Mouse (Mus musculus): ENCODE results near the gene Prss41. TPM values are rescaled to one million over a fixed set of nuclear protein-coding genes. Genes with fewer than 3 reads are reported as not detected.
"Not testable (repeated sequence)": the region's sequence is repeated elsewhere in the genome, so short reads cannot be mapped to it uniquely, and the experiment has no call there.

Gene Prss41
- polyA plus RNA-seq (2014; fragmentation: Nextera tagmentation; extraction: Ambion mirVana) = 1.0 and 1.4 TPM in 2 replicates

DNA sequence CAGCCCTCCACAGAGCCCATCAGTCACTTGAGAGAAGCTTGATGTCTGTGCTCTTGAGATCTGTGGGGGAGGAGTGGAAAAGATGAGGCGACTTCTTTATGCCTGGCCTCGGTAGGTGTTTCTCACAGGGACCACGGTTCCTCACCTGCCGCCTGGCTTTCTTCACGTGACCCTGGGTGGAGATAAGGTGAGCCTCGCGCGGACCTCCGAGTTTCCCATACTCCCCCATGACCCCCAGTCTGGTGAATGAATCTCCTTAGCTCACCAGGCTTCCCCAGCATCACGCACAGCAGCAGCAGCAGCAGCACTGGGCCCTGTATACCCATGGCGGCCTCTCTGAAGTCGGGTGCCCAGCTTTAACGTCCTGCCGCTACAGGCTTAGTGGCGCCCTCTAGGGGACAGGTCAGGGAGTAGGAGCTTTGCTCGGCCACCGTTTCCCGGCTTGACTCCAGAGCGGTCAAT lies at the start of gene Prss41, which contains the start of gene Prss32:
Prss41 (minus strand) TSS at position 361 of the 462 bp plus-strand sequence.
Prss32 (plus strand) TSS at position 44 of the 462 bp plus-strand sequence.
- no peaks in the 10 kb centered on the region for H3K36me3 ChIP-seq (ENCODE audit: insufficient read depth)
- peak; percentile 53 for DNase-seq
- 15% methylated on average over 19 of the region's 19 CpGs for WGBS
- H3K27ac ChIP-seq (ENCODE audit: low read depth) = no peak within 1 kb of the TSS
- peak; percentile 58 for ATAC-seq (ENCODE audit: insufficient read depth)
- no peak within 1 kb of the TSS for H3K9ac ChIP-seq
- no peaks in the 10 kb centered on the region for H3K9me3 ChIP-seq (ENCODE audit: low read depth, low read length)
- H3K4me1 ChIP-seq (ENCODE audit: insufficient read depth) = no peaks in the 10 kb centered on the region
- H3K27me3 ChIP-seq (ENCODE audit: insufficient read depth, low read length) = 0 out of 2 replicates have a peak, but pooled peaks cover 3% of the 10 kb centered on the region
- TF ChIP-seq CTCF (IDR thresholded peaks at IDR 0.05; ENCODE audit: low read depth) = peak; percentile 64
- peak within 1 kb of the TSS; percentile 48 for H3K4me2 ChIP-seq
- no peak within 1 kb of the TSS for H3K4me3 ChIP-seq (ENCODE audit: low read depth, low read length)

DNA sequence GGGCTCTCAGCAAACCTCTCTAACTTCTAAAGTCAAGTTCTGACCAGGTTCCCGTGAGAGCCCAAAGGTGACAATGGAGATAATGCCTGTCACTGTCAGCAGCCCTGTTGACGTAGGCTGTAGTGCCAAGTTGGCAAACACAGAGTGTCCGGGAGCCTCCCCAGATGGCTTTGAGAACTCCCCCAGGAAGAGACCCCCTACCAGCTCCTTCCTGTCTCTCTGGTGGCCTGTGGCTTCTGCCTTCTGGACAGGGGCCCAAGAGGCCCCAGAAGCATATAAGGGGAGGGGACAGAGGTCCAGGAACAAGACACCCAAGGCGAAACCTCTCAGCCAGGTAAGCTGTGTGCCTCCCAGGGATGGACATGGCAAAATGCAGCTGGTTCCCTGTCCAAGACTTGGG lies 36.6 kb upstream of the Prss41 start, which contains the start of the genes Dcpp1 and Dcpp2:
Dcpp1 (plus strand) TSS at position 301 of the 400 bp plus-strand sequence.
Dcpp2 (plus strand) TSS at position 305 of the 400 bp plus-strand sequence.
- H3K36me3 ChIP-seq (ENCODE audit: insufficient read depth); H3K4me3 ChIP-seq (ENCODE audit: low read depth, low read length); H3K4me1 ChIP-seq (ENCODE audit: insufficient read depth); H3K9me3 ChIP-seq (ENCODE audit: low read depth, low read length); H3K27me3 ChIP-seq (ENCODE audit: insufficient read depth, low read length); ATAC-seq (ENCODE audit: insufficient read depth); H3K27ac ChIP-seq (ENCODE audit: low read depth); H3K9ac ChIP-seq; H3K4me2 ChIP-seq: not testable (repeated sequence)
- 30% methylated on average over 4 of the region's 4 CpGs for WGBS
- peak; percentile 9 for DNase-seq

DNA sequence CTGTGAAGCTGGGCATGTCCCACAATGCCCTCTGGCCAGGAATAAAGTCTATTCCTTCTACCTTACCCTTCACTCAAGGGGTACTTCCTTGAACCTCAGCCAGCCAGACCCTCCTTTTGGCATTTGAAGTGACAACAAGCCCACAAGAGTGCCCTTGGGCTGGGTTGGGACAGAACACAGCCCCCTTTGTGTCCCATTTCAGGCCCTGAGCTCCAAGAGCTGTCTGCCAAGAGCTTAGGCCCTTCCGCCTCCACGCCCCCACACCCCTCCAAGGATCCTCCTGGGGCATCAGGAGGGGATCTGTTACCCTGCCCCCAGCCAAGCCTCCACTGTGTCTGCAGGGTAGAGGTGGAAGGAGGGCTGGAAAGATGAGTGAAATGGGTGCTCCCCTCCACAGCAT lies 33.2 kb upstream of the Prss41 start:
- Histone ChIP-seq H3K27me3 (ENCODE audit: insufficient read depth, low read length) (no peaks in the 10 kb centered on the region), H3K4me2 (no peak overlapping the region), H3K36me3 (ENCODE audit: insufficient read depth) (no peaks in the 10 kb centered on the region), H3K9ac (no peak overlapping the region), H3K4me1 (ENCODE audit: insufficient read depth) (no peaks in the 10 kb centered on the region), H3K4me3 (ENCODE audit: low read depth, low read length) (no peak overlapping the region), H3K9me3 (ENCODE audit: low read depth, low read length) (no peaks in the 10 kb centered on the region), H3K27ac (ENCODE audit: low read depth) (no peak overlapping the region)
- DNase-seq = no peak
- TF ChIP-seq CTCF (IDR thresholded peaks at IDR 0.05; ENCODE audit: low read depth) = no peak
- no peak for ATAC-seq (ENCODE audit: insufficient read depth)
- 83% methylated on average over 2 of the region's 2 CpGs for WGBS

DNA sequence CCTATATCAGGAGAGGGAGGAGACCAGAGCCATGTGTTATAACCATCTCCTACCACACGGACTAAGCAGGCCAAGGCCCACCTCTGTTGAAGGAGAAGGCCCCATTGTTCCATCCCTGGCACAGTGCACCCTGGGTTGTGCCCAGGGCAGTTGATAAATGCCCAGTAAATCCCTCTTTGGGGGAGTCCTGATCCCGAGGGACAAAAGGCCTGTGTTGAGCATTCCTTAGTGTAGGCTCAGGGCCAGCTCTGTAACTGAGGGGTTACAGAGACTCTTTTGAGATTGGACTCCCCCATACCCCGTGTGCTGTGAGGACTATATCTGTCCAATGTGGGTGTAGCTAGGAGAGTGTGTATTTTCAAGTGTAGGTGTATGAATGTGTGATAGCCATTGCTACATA lies 32.8 kb upstream of the Prss41 start:
- H3K27me3 ChIP-seq (ENCODE audit: insufficient read depth, low read length) = no peaks in the 10 kb centered on the region
- no peak overlapping the region for H3K4me3 ChIP-seq (ENCODE audit: low read depth, low read length)
- H3K9ac ChIP-seq = no peak overlapping the region
- ATAC-seq (ENCODE audit: insufficient read depth) (no peak), DNase-seq (no peak)
- H3K9me3 ChIP-seq (ENCODE audit: low read depth, low read length) = no peaks in the 10 kb centered on the region
- no peaks in the 10 kb centered on the region for H3K4me1 ChIP-seq (ENCODE audit: insufficient read depth)
- no peak overlapping the region for H3K4me2 ChIP-seq
- H3K27ac ChIP-seq (ENCODE audit: low read depth) = no peak overlapping the region
- no peak for TF ChIP-seq CTCF (IDR thresholded peaks at IDR 0.05; ENCODE audit: low read depth)
- H3K36me3 ChIP-seq (ENCODE audit: insufficient read depth) = no peaks in the 10 kb centered on the region
- WGBS = 54% methylated on average over 3 of the region's 3 CpGs

DNA sequence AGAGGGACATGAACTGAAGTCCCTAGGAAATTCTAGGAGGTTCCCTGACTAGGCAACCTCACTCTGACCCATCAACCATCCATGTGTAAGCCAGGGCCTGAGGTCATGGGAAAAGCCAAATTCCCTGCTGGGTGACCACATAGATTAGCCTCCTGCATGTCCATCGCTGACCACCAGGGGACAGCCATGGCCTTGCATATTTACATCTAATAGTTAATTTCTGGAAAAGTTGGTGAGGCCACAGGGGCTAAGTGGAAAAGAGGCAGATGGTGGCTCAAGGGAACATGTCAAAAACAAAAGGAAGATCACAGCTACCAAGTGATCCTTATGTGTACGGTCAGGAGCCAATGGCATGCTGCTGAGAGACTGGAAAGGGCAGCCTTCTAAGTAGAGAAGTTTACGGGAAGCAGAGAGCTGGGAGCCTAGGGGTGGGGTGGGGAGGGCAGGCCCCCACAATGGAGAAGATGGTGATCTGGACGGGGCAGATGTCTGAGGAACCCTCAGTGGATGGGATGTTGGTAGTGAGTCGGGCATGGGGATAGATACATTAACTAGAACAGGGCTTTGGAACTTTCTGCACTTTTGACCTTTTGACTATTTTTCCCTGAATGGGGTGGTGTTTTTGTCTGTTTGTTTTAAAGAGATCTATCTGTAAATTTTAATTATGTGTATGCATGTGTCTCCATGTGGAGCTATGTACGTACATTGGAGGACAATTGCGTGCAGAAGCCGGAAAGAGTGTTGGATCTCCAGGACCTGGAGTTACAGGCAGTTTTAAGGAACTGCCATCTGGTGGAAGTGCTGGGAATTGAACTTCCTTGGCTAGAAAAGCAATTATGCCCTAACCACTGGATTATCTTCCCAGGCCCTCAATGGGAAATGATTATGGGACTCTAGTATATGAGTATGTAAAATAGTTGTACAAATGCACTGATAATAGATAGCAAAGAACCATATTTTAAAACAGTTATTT lies 30.2 kb upstream of the Prss41 start:
- ATAC-seq (ENCODE audit: insufficient read depth) (peak; percentile 68), DNase-seq (peak; percentile 87)
- Histone ChIP-seq H3K4me2 (no peak overlapping the region), H3K9me3 (ENCODE audit: low read depth, low read length) (no peaks in the 10 kb centered on the region), H3K4me3 (ENCODE audit: low read depth, low read length) (no peak overlapping the region), H3K4me1 (ENCODE audit: insufficient read depth) (no peaks in the 10 kb centered on the region), H3K27me3 (ENCODE audit: insufficient read depth, low read length) (no peaks in the 10 kb centered on the region), H3K9ac (no peak overlapping the region), H3K36me3 (ENCODE audit: insufficient read depth) (no peaks in the 10 kb centered on the region), H3K27ac (ENCODE audit: low read depth) (no peak overlapping the region)
- 35% methylated on average over 8 of the region's 8 CpGs for WGBS
- peak; percentile 98 for TF ChIP-seq CTCF (IDR thresholded peaks at IDR 0.05; ENCODE audit: low read depth)

DNA sequence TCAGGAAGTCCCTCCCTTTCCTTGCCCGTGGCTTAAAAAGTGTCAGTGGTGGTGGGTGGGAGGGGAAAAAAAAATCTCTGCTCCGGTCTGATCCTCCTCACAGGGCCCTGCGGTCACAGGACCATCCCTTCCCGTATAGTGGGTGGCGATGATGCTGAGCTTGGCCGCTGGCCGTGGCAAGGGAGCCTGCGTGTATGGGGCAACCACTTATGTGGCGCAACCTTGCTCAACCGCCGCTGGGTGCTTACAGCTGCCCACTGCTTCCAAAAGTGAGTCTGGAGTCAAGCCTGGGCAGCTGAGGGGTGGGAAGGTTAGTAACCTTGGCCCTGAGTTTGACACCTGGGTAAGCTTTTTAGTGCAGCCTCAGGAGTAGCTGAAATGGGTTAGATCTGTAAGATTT lies 24.5 kb upstream of the Prss41 start:
- no peak overlapping the region for H3K4me3 ChIP-seq (ENCODE audit: low read depth, low read length)
- H3K9ac ChIP-seq = no peak overlapping the region
- H3K27ac ChIP-seq (ENCODE audit: low read depth) = no peak overlapping the region
- no peaks in the 10 kb centered on the region for H3K9me3 ChIP-seq (ENCODE audit: low read depth, low read length)
- no peak for TF ChIP-seq CTCF (IDR thresholded peaks at IDR 0.05; ENCODE audit: low read depth)
- WGBS = 79% methylated on average over 11 of the region's 11 CpGs
- H3K4me2 ChIP-seq = no peak overlapping the region
- no peaks in the 10 kb centered on the region for H3K36me3 ChIP-seq (ENCODE audit: insufficient read depth)
- DNase-seq = no peak
- H3K4me1 ChIP-seq (ENCODE audit: insufficient read depth) = no peaks in the 10 kb centered on the region
- no peaks in the 10 kb centered on the region for H3K27me3 ChIP-seq (ENCODE audit: insufficient read depth, low read length)
- no peak for ATAC-seq (ENCODE audit: insufficient read depth)

DNA sequence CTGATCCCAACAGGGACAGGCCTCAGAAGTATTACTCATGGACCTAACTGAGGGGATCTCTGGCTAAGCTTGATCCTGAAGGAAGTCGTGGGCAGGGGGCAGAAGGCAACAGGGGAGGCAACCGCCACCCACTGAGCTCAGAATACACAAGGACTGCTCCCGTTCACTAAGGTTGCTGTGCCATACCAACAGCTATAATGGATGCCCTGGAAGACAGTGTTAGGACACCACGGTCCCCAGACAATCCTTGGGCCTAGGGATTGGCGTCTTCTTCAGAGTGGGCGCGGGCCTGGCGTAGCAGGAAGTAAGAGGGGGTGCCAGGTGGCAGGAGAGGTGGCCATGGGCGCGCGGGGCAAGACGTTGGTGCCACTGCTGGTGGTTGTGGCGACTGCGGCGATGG lies 23.8 kb upstream of the Prss41 start, which contains the start of gene Prss21:
Prss21 (plus strand) TSS at position 301 of the 400 bp plus-strand sequence.
- no peak for ATAC-seq (ENCODE audit: insufficient read depth)
- Histone ChIP-seq H3K9ac (no peak within 1 kb of the TSS), H3K36me3 (ENCODE audit: insufficient read depth) (no peaks in the 10 kb centered on the region), H3K4me2 (no peak within 1 kb of the TSS), H3K27me3 (ENCODE audit: insufficient read depth, low read length) (no peaks in the 10 kb centered on the region), H3K27ac (ENCODE audit: low read depth) (no peak within 1 kb of the TSS), H3K4me3 (ENCODE audit: low read depth, low read length) (no peak within 1 kb of the TSS), H3K9me3 (ENCODE audit: low read depth, low read length) (no peaks in the 10 kb centered on the region), H3K4me1 (ENCODE audit: insufficient read depth) (no peaks in the 10 kb centered on the region)
- TF ChIP-seq CTCF (IDR thresholded peaks at IDR 0.05; ENCODE audit: low read depth) = no peak
- WGBS = 81% methylated on average over 15 of the region's 15 CpGs
- DNase-seq = no peak
